Mouse (Mus musculus) layer of hippocampus, postnatal 14 days (tissue): ENCODE measurements around the gene Il22. TPM values are rescaled to one million over a fixed set of nuclear protein-coding genes. Genes with fewer than 3 reads are reported as not detected.
"Not testable (repeated sequence)": the region's sequence is repeated elsewhere in the genome, so short reads cannot be mapped to it uniquely, and the experiment has no call there.

Source experiments
- DNase-seq, 2 experiments: peaks; one replicate each; pipeline ENCODE4 v3.0.0; 2021 to 2022; ENCODE audit warnings: low spot score in 2 of 2, mixed read lengths in 1 of 2
- long read RNA-seq, 2 experiments: library from polyadenylated mRNA; stranded (forward); transcript quantifications; one replicate each; pipeline ENCODE4 v2.0.0; 2021
- total RNA-seq, 2 experiments: library from RNA; stranded (reverse); gene quantifications; 2 replicates each; pipeline ENCODE4 v1.2.3; 2021

The Il22 gene
- total RNA-seq, result not detected
- long read RNA-seq, experiment 1, result 0 reads
- long read RNA-seq, experiment 2, result 0 reads

DNA sequence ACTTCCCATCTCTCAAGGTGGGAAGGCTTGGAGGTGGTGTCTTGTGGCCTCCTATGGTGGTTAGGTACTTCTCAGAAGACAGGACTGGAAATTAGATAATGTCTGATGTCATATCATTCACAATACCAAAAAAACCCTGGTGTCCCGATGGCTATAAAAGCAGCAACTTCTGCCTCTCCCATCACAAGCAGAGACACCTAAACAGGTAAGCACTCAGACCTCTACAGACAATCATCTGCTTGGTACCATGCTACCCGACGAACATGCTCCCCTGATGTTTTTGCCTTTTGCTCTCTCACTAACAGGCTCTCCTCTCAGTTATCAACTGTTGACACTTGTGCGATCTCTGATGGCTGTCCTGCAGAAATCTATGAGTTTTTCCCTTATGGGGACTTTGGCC is at the start of gene Il22:
Il22 (plus strand) TSS at position 301 of the 400 bp plus-strand sequence.
- DNase-seq, result no peak

DNA sequence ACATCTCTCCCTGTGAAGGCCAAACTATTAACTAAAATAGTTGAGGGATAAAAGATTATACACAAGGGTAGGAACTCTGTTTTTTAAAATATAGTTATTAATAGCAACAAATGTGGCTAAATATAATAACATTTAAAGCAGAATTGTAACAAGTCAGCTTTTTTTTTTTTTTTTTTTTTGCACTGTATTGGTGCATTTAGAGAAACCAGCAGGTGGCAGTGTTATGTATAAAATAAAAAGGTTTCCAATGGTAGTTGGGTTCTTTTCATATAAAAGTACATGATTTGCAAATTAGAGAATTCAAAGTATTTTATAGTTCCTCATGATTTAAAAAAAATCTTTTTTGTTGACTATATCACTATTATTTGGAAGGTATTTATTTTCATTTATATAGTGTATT is 48.8 kb upstream of the Il22 start:
- peak in 1 of 2 experiments; percentile 34 for DNase-seq

DNA sequence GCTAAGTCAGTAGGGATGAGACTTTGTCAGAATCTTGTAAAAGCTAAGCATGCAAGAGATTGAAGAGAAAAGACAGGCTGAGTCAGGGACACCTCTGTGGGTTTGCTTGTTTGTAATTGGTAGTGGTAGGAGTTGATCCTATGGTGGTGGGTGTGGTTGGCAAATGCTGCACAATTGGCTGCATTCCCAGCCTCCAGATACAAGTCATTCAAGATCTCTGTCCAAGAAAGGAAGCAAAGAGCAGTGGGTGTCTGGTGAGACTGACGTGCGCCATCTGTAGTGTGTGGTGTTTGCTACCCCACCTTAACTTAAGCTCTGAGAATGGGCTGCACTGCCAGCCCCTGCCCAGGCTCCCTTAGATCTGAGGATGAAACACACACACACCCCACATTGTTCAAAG is 43.6 kb upstream of the Il22 start:
- DNase-seq, result peak; percentile 14 to 42

DNA sequence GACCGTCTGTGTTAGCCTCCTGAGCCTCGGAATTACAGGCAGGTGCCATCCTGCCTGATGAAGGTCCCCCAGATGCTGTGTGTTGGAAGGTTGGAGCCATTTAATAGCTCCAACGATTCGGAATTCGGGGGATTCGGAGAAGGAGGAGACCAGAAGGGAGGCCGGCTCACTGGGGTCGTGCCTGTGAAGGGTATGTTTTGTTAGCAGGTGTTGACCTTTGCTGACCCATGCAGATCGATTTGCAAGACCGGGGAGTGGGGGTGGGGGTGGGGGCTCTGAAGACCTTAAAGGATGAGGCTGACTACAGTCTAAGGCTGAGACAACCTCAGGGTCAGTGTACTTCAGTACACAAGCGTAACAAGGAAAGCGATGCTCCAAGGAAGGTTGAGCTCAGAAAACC is 35.5 kb upstream of the Il22 start:
- no peak for DNase-seq

DNA sequence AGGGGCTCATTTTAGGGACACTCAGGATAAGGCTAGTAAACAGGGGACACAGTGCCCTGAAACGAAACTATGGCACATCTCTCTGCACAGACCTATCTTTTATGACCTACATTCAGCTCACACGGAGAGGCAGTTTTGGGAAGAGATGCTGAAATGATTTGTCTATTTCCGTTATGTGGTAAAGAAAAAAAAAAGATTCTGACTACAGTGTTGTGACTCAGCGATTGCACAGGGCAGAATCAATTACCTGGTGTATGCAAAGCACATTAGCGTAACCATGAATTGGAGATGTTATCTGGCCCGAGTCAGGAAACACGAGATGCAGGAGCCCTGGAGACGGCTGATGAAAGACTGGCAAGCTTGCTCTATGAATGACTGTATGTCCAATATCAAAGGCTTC is 32.3 kb upstream of the Il22 start:
- DNase-seq, result no peak

DNA sequence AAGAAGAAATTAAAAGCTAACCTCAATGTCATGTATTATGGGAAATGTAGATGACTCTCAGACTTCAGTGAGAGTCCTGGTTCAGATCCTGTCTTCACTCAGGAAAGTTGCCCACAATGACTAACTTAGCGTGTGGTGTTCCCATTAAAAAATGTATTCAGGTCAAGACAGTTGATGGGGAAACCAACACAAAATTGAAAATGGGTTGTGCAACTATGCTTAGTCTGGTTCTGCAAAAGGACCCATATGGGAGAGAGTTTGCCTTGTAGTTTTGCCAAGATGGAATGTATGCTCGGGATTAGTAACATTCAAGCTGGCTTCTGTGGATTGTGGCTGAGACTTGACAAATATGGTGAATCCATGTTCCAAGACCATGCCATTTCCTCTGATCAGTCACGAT is 31.9 kb upstream of the Il22 start:
- no peak for DNase-seq

DNA sequence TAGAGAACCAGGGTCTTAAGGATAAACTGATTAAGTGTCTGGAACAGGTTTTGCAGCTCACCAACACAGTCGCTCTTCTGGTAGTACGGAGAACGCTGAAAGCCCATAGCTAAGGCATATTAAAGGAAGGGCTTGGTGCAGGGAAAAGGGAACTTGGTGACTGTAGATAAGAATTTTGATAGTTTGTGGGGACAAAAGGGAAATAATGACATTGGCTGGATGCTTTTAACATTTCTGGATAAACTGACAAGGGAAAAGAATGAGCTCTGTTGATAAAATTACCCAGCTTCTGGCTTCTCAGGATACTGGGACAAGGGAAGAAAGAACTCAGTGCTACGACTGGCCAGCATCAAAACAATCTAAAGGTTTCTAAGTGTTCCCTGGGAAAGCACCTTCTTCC is 29.2 kb upstream of the Il22 start:
- not testable (repeated sequence) for DNase-seq

DNA sequence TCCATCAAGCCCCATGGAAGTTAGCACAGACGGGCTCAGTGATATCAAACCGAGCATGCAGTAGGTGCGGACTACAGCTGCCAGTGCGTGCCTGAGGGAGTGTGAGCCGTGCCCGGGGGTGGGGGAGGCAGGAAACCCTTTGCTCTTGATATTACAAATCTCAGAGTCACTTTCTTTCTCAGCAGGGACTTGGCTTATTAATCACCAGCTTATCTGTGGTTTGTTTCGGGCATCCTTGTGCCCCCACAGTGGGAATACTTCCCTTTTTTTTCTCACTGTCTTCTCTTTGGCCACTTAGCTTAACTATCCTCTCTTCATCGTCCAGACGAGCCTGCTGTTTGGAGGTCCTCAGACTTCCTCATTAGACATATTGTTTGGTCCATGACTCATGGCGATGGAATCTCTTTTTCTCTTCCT is 26.0 kb upstream of the Il22 start:
- DNase-seq, result no peak

DNA sequence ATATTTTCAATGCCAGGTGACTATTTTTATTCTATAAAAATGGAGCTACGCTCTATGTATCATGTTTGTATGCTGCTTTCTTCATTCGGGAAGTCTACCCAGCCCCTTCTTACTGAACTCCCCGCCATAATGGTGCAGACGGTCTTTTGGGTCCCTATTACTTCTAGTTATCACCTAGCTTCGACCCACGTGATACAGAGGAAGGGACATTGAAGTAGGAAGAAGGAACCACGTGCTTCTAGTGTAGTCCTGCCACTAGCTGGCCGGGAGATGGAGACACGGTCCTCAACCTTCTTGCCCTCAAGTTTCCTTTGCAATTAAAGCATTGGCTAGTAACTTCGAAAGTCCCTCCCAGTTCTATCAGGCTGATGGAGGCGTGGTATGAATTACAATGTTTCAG is 25.5 kb upstream of the Il22 start:
- DNase-seq, result no peak

DNA sequence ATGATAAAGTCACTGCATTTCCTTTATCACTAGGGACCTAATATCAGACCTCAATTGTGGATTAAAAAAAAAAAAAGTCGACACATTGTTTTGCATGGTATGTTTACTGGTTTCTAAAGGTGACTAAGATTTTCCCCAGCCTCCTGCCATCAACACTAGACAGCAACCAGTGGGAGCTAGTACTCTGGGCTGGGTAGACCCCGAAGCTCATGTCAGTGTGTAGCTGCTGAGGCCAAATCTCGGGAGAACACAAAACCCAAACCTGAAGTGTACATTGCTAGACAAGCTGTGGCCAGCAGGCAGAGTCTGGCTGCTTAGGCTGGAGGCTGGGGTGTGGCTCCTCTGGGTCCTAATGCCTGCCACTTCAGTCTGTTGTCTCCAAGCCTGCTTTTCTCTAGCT is 9.6 kb upstream of the Il22 start:
- DNase-seq, result not testable (repeated sequence)

DNA sequence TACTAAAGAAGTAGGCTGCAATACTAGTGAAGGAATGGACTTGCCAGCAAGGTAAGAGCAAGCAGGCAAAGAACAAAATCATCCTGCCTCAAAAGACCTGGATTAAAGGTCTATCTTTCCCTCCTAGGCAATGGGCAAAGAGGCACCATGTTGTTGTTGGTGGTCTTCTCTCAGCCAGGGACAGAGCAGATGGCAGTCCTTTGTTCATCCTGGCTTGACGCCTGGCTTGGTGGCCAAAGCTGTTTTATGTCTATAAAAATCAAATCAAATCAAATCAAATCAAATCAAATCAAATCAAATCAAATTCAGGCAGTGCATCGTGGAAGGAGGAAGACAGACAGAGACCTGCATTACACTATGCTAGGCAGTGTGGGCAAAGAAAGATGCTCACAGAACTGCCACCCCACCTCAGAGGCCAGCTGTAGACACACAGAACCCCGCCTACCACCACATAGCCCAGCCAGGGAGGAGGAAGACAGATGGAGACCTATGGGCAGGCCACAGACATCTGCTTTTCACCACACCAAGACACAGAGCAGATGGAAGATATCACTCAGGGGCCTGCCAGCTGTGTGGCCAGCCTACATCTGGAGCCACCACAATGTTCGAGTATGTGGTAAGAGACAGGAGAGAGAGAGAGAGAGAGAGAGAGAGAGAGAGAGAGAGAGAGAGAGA is 11.1 kb downstream of the Il22 start:
- peak in 1 of 2 experiments; percentile 34 for DNase-seq

DNA sequence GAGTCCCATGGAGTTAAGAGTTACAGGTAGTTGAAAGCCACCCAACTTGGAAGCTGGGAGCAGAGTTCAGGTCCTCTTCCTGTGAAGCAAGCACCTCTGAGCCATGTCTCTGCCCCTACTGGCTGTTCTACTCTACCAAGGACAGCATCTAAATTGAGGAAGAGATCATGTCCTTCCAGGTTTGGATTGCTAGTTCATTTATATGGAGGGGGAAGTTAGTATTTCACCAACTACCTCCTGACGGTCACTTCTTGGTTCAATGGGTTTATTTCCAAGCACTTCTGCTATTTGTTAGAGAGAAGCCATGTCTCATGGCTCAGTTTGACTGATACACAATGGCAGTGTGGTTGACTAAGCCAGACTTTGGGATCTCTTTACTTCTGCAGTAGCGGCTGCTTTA is 22.9 kb downstream of the Il22 start:
- not testable (repeated sequence) for DNase-seq

DNA sequence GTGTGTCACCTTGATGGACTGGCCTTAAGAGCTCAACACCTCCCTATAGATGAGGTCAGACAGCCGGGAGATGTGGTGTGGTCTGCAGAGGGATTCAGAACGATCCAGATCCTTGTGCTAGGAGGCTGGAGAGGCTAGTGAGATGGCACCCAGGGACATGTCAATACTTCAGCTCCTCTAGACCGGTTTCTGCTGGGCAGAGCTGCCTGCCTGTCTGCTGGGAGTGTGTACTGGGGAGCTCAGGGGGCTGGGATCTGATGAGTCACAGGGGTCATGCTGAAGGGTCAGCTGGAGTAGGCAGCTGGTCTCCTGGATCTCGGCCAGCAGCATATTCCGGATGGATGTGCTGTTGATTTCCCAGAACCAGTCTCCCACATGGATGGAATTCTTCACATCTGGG is 27.9 kb downstream of the Il22 start:
- DNase-seq, result not testable (repeated sequence)

DNA sequence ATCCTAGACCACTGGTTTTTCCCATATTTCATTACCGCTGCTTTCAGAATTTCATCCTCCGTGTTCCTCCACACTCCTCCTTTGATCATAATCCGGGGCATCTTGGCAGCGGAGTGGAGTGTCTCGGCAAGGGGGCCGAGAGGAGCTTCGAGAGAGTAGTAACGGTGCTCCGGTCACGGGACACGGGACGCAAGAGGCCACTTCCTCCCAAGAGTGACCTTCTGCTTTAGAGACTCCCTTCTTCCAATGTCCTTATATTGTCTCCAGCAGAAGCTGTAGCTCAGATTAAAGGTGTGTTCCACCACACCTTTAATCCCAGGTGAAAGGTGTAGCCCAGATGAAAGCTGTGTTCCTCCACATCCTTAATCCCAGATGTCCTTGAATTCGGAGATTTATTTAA is 35.9 kb downstream of the Il22 start, which contains the start of gene Gm32717:
Gm32717 (minus strand) TSS at position 101 of the 400 bp plus-strand sequence.
- DNase-seq, result not testable (repeated sequence)

DNA sequence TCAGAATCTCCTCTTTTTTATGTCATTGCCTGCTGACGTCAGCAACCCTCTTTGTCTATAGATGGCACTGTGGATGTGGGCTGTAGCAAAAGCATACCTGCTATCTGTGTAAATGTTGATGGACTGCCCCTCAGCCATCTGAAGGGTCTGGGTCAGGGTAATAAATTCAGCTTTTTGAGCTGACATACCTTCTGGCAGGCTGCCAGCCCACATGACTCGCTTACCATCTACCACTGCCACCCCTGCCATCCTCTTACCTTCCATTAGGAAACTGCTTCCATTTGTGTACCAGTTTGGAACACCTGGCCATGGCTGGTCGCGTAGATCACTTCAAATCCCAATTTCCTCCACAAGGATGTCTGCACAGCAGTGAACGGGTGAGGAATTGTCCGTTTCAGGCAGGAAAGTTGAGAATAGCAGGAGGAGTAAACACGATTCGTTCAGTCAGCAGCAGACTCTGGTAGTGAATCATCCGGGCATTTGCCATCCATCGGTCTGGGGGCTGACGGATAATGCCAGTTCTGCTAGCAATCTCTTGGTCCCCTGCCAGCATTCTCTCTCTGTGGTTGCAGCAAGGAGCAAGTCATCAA is 44.4 kb downstream of the Il22 start:
- peak in 1 of 2 experiments; percentile 21 for DNase-seq

DNA sequence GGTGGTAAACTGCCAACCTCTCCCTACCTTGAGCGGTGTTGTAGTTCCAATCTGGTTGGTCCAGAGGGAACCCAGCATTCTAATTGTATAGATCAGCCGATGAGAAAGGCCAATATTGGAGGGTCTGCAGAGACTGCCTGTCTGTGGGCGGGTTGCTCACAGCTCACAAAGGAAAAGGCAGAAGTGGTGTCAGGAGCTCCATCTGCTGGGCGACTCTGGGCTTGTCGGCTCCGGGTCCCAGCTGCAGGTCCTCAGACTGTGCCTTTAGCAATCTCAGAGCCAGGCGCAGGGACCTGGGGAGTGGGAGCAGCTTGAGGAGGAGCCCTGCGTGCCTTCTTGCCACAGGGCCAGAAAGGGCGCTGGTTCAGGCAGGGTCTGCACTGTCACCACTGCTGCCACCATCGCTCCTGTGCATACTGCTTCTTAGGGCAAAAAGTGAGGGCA is 46.1 kb downstream of the Il22 start:
- DNase-seq, result peak in 1 of 2 experiments; percentile 21

DNA sequence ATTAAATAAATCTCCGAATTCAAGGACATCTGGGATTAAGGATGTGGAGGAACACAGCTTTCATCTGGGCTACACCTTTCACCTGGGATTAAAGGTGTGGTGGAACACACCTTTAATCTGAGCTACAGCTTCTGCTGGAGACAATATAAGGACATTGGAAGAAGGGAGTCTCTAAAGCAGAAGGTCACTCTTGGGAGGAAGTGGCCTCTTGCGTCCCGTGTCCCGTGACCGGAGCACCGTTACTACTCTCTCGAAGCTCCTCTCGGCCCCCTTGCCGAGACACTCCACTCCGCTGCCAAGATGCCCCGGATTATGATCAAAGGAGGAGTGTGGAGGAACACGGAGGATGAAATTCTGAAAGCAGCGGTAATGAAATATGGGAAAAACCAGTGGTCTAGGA is 53.6 kb downstream of the Il22 start, which contains the start of gene Gm32802:
Gm32802 (plus strand) TSS at position 301 of the 400 bp plus-strand sequence.
- not testable (repeated sequence) for DNase-seq

Other genes with a start within 250 kb of the Il22 start
- 10 to 100 TPM; 11.0 to 13.1 TPM for gene Mdm1, start 63.1 kb upstream of the Il22 start, total RNA-seq
- under 1 TPM; 0.69 to 0.91 TPM for gene Gm32717, start 35.8 kb downstream of the Il22 start, total RNA-seq
- gene Gm32802, start 53.7 kb downstream of the Il22 start, total RNA-seq, result under 1 TPM; 0.69 to 0.91 TPM
- gene Iltifb, start 90.1 kb downstream of the Il22 start, total RNA-seq, result not detected
- not detected for gene Gm9040, start 122.0 kb downstream of the Il22 start, total RNA-seq
- gene Gm9044, start 127.5 kb downstream of the Il22 start, total RNA-seq, result not detected
- not detected for gene Gm9045, start 132.9 kb downstream of the Il22 start, total RNA-seq
- not detected for gene Gm9046, start 138.3 kb downstream of the Il22 start, total RNA-seq
- gene Gm9048, start 143.7 kb downstream of the Il22 start, total RNA-seq, result under 1 TPM in 1 of 2 experiments, not detected in 1; 0.21 TPM
- not detected for gene Gm9049, start 149.2 kb downstream of the Il22 start, total RNA-seq
- gene Ifng, start 236.1 kb downstream of the Il22 start, total RNA-seq, result not detected